Mouse (Mus musculus): ENCODE data around the gene Mto1. TPM values are rescaled to one million over a fixed set of nuclear protein-coding genes. Genes with fewer than 3 reads are reported as not detected.
A peak's percentile ranks its signal among the peaks of the same experiment; 100 is the strongest.

The Mto1 gene
- polyA plus RNA-seq, 1 experiment from 2014 or later, result 26.4 TPM

- no peaks in the 10 kb centered on the region for H3K36me3 ChIP-seq
- ATAC-seq (ENCODE audit: extremely low read depth, insufficient number of reproducible peaks, low FRiP score, low TSS enrichment), result no peak
Observed at GRCm38 (mm10) chr9:78488890-78489420, 40.9 kb downstream of the Mto1 start, which contains the start of gene Eef1a1. TSS of gene Eef1a1 (minus strand) at chr9:78489151.

DNA sequence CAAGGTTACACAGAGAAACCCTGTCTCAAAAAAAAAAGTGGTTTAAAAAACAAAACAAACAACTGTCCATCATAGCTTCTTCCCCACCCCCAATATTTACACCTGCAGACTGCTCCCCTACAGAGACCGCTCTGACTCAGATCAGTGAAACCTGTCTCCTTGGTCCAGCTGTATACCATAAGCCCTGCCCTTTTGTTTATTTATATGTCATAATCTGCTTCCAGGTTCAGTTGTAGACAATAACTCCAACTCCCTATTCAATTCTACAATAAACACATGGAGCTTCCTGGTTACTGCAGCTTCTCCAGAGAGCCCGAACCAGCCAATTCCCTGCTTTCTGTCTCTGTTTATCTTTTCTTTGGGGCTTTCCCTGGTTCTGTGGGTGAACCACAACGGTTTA, 43.2 kb downstream of the Mto1 start:
- Histone ChIP-seq H3K4me1 (peaks cover 8% of the 10 kb centered on the region; the same call in 1 of the 2 replicates), H3K4me2 (no peak overlapping the region), H3K9me3 (no peaks in the 10 kb centered on the region), H3K27me3 (replicated peaks) (no peaks in the 10 kb centered on the region), H3K4me3 (no peak overlapping the region), H3K36me3 (no peaks in the 10 kb centered on the region), H3K9ac (no peak overlapping the region), H3K27ac (replicated peaks) (no peak overlapping the region)
- 63% methylated on average over 3 of the region's 3 CpGs for WGBS
- ATAC-seq (ENCODE audit: extremely low read depth, insufficient number of reproducible peaks, low FRiP score, low TSS enrichment), result no peak

More at GRCm38 (mm10) chr9:78488890-78489420, 40.9 kb downstream of the Mto1 start, which contains the start of gene Eef1a1:
- H3K4me1 ChIP-seq, result peaks cover 12% of the 10 kb centered on the region; the same call in 1 of the 2 replicates
- peak within 1 kb of the TSS; percentile 87 for H3K9ac ChIP-seq
- 2% methylated on average over 18 of the region's 20 CpGs for WGBS
- H3K27me3 ChIP-seq (replicated peaks), result no peaks in the 10 kb centered on the region
- H3K9me3 ChIP-seq, result no peaks in the 10 kb centered on the region
- peak within 1 kb of the TSS; percentile 79 for H3K4me2 ChIP-seq
- H3K4me3 ChIP-seq, result peak within 1 kb of the TSS; percentile 59
- peak within 1 kb of the TSS; percentile 73 for H3K27ac ChIP-seq (replicated peaks)

DNA sequence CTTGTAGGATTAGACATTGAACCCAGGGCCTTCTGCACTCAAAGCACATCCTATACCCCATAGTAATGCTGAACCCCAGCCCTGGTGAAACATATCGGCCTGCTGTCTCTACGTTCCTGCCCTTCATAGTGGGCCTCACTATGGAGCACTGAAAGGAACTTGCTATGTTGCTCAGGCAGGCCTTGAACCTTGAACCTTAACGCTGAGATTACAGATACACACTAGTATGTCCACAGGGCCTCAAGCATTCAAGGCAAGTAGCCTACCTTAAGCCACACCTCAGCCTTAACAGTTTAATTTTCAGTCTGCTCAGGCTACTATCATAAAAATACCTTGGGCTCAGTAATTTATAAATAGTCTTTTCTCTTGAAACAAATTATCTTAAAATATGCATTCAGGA, 44.2 kb downstream of the Mto1 start:
- Histone ChIP-seq H3K9me3 (no peaks in the 10 kb centered on the region), H3K9ac (no peak overlapping the region), H3K4me2 (no peak overlapping the region), H3K4me1 (peaks cover 8% of the 10 kb centered on the region; the same call in 1 of the 2 replicates), H3K4me3 (no peak overlapping the region), H3K36me3 (no peaks in the 10 kb centered on the region), H3K27ac (replicated peaks) (no peak overlapping the region), H3K27me3 (replicated peaks) (no peaks in the 10 kb centered on the region)
- 83% methylated on average over 3 of the region's 3 CpGs for WGBS
- no peak for ATAC-seq (ENCODE audit: extremely low read depth, insufficient number of reproducible peaks, low FRiP score, low TSS enrichment)

DNA sequence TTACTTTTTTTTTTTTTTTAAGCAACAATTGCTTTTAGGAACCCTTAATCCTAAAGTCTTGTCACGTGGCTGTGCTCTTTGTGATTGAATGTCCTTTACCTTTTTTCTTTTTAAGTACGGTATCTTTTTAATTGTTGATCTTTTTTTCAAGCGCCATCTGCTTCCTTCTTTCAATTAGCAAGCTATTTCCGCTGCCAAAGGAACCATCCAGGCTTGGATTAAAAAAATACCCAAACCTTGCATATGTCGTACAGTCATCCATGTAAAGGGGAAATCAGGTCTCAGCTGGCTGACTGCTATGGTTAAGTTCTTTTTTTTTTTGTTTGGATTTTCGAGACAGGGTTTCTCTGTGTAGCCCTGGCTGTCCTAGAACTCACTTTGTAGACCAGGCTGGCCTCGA, 45.2 kb downstream of the Mto1 start:
- ATAC-seq (ENCODE audit: extremely low read depth, insufficient number of reproducible peaks, low FRiP score, low TSS enrichment), result no peak
- no peak overlapping the region for H3K27ac ChIP-seq (replicated peaks)
- H3K9ac ChIP-seq, result no peak overlapping the region
- H3K36me3 ChIP-seq, result no peaks in the 10 kb centered on the region
- H3K4me1 ChIP-seq, result peaks cover 8% of the 10 kb centered on the region; the same call in 1 of the 2 replicates
- 87% methylated on average over 7 of the region's 7 CpGs for WGBS
- H3K4me3 ChIP-seq, result no peak overlapping the region
- no peak overlapping the region for H3K4me2 ChIP-seq
- H3K9me3 ChIP-seq, result no peaks in the 10 kb centered on the region
- no peaks in the 10 kb centered on the region for H3K27me3 ChIP-seq (replicated peaks)

DNA sequence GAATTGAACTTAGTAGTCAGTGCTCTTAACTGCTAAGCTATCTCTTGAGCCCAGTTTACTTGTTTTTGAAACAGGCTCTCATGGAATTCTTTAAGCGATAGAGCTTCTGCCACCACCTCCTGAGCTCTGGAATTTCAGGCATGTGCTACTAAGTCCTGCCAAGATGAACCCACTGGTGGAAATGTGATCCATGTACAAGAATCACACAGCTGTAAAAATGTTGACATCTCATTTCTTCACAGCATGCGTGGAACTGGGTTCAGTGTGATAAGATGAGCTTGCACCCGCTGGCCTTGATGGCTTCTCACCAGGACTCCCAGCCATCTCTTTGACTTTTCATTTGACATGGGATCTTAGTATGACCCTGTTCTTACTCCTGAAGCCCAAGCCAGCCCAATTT, 52.4 kb downstream of the Mto1 start:
- WGBS, result 20% methylated on average over 3 of the region's 3 CpGs
- Histone ChIP-seq H3K27ac (replicated peaks) (peak overlapping the region; percentile 51), H3K36me3 (no peaks in the 10 kb centered on the region), H3K9me3 (no peaks in the 10 kb centered on the region), H3K4me3 (no peak overlapping the region), H3K9ac (no peak overlapping the region), H3K4me2 (no peak overlapping the region), H3K4me1 (peaks cover 40% of the 10 kb centered on the region), H3K27me3 (replicated peaks) (no peaks in the 10 kb centered on the region)
- no peak for ATAC-seq (ENCODE audit: extremely low read depth, insufficient number of reproducible peaks, low FRiP score, low TSS enrichment)

DNA sequence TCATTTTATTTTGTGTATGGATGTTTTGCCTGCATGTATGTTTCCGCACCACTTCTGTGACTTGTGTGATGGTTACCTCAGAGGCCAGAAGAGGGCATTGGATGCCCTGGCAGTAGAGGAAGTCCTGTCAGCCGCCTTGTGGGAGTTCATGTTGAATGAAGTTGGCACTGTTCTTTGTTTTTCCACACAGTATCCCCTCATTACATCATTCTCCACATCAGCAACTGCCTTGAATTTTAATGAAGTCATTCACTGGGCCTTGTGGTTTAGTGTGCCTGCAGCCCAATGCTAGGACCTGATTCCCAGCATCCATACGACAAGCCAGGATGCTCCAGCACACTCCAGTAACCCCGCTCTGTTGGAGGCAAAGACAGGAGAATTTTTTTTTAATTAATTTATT, 53.3 kb downstream of the Mto1 start:
- Histone ChIP-seq H3K4me1 (peaks cover 48% of the 10 kb centered on the region), H3K9ac (no peak overlapping the region), H3K4me3 (no peak overlapping the region), H3K9me3 (no peaks in the 10 kb centered on the region), H3K36me3 (no peaks in the 10 kb centered on the region), H3K27me3 (replicated peaks) (no peaks in the 10 kb centered on the region), H3K27ac (replicated peaks) (no peak overlapping the region; the same call in 1 of the 2 replicates), H3K4me2 (no peak overlapping the region)
- 79% methylated on average over 4 of the region's 4 CpGs for WGBS
- no peak for ATAC-seq (ENCODE audit: extremely low read depth, insufficient number of reproducible peaks, low FRiP score, low TSS enrichment)

DNA sequence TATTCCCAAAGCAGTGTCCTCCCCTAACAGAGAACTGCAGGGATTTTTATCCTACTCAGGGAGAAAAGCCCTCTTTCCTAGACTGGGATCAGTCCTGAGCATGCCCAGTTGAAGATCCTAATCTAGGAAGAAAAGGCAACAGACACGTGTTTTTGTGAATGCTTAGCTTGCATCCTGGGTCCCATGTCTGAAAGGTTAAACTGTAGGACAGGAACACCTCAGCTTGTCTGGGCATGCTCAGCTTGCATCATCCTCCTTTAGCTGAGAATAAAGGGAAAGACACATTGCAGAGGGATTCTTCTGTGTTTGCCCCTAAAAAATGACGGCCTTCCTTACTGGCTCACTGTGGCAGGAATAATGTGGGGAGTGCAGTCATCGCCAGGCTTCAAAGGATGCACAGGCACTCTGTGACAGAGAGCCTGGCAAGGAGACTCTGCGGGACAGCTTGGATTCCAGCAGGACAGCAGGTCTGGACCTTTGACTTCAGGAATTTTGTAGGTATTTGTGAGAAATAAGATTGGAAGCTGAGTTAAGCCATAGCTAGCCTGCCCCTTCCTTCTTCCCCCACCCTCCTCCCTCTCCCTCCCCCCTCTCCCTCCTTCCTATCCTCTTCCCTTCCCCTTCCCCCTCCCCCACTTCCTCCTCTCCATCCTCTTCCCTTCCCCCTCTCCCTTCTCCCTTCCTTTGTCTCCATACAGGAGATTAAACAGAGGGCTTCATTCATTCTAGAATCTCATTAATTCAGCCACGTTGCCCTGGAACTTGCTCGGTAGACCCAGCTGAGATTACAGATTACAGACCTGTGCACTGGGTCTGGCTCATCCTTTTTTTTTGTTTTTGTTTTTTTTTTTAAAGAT, 55.4 kb downstream of the Mto1 start:
- H3K4me3 ChIP-seq, result no peak overlapping the region
- no peaks in the 10 kb centered on the region for H3K36me3 ChIP-seq
- peak overlapping the region; percentile 28 for H3K4me2 ChIP-seq
- H3K9me3 ChIP-seq, result no peaks in the 10 kb centered on the region
- 24% methylated on average over 6 of the region's 6 CpGs for WGBS
- H3K27me3 ChIP-seq (replicated peaks), result no peaks in the 10 kb centered on the region
- ATAC-seq (ENCODE audit: extremely low read depth, insufficient number of reproducible peaks, low FRiP score, low TSS enrichment), result no peak
- H3K4me1 ChIP-seq, result peaks cover 53% of the 10 kb centered on the region
- H3K9ac ChIP-seq, result peak overlapping the region; percentile 33; the same call in 1 of the 2 replicates
- peak overlapping the region; percentile 55 for H3K27ac ChIP-seq (replicated peaks)

- Histone ChIP-seq H3K27me3 (replicated peaks) (no peaks in the 10 kb centered on the region), H3K9me3 (no peaks in the 10 kb centered on the region), H3K4me3 (no peak overlapping the region), H3K4me2 (no peak overlapping the region), H3K27ac (replicated peaks) (no peak overlapping the region; the same call in 1 of the 2 replicates), H3K36me3 (no peaks in the 10 kb centered on the region), H3K4me1 (peaks cover 53% of the 10 kb centered on the region), H3K9ac (no peak overlapping the region)
- WGBS, result 67% methylated on average over 4 of the region's 4 CpGs
- no peak for ATAC-seq (ENCODE audit: extremely low read depth, insufficient number of reproducible peaks, low FRiP score, low TSS enrichment)
Observed at GRCm38 (mm10) chr9:78504133-78504532, 56.1 kb downstream of the Mto1 start.

- peaks cover 52% of the 10 kb centered on the region for H3K4me1 ChIP-seq
- H3K27ac ChIP-seq (replicated peaks), result peak overlapping the region; percentile 50
Observed at GRCm38 (mm10) chr9:78504679-78505078, 56.7 kb downstream of the Mto1 start.

DNA sequence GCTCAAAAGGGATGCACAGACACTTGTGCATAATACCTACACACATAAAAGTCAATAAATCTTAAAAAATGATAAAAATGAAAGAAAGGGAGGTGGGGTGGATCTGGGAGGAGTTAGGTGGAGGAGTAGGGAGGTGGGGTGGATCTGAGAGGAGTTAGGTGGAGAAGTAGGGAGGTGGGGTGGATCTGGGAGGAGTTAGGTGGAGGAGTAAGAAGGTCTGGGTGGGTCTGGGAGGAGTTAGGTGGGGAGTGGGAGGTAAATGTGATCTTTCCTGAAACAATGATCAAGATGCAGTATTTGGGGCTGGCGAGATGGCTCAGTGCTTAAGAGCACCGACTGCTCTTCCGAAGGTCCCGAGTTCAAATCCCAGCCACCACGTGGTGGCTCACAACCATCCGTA, 57.2 kb downstream of the Mto1 start:
- no peaks in the 10 kb centered on the region for H3K36me3 ChIP-seq
- 90% methylated on average over 6 of the region's 6 CpGs for WGBS
- no peak overlapping the region for H3K4me2 ChIP-seq
- peaks cover 46% of the 10 kb centered on the region for H3K4me1 ChIP-seq
- no peaks in the 10 kb centered on the region for H3K9me3 ChIP-seq
- no peak overlapping the region for H3K9ac ChIP-seq
- H3K27ac ChIP-seq (replicated peaks), result no peak overlapping the region
- H3K27me3 ChIP-seq (replicated peaks), result no peaks in the 10 kb centered on the region
- H3K4me3 ChIP-seq, result no peak overlapping the region
- no peak for ATAC-seq (ENCODE audit: extremely low read depth, insufficient number of reproducible peaks, low FRiP score, low TSS enrichment)

More at GRCm38 (mm10) chr9:78504679-78505078, 56.7 kb downstream of the Mto1 start:
- no peak overlapping the region for H3K9ac ChIP-seq
- no peaks in the 10 kb centered on the region for H3K9me3 ChIP-seq
- H3K36me3 ChIP-seq, result no peaks in the 10 kb centered on the region
- no peak overlapping the region for H3K4me2 ChIP-seq
- 27% methylated on average over 3 of the region's 3 CpGs for WGBS
- ATAC-seq (ENCODE audit: extremely low read depth, insufficient number of reproducible peaks, low FRiP score, low TSS enrichment), result no peak
- H3K27me3 ChIP-seq (replicated peaks), result no peaks in the 10 kb centered on the region
- H3K4me3 ChIP-seq, result no peak overlapping the region

GRCm38 (mm10) chr9:78506002-78506721, 58.2 kb downstream of the Mto1 start:
- ATAC-seq (ENCODE audit: extremely low read depth, insufficient number of reproducible peaks, low FRiP score, low TSS enrichment), result no peak; the same call in 1 of the 2 replicates
- WGBS, result 11% methylated on average over 11 of the region's 11 CpGs
- Histone ChIP-seq H3K27me3 (replicated peaks) (no peaks in the 10 kb centered on the region), H3K4me2 (peak overlapping the region; percentile 51), H3K4me1 (peaks cover 40% of the 10 kb centered on the region), H3K9me3 (no peaks in the 10 kb centered on the region), H3K9ac (peak overlapping the region; percentile 65; the same call in 1 of the 2 replicates), H3K36me3 (no peaks in the 10 kb centered on the region), H3K4me3 (no peak overlapping the region), H3K27ac (replicated peaks) (peak overlapping the region; percentile 74)

All from heart, embryonic 13.5 days (tissue).